ENCODE assay signal across 19 mouse cellular contexts in the genomic region with DNA sequence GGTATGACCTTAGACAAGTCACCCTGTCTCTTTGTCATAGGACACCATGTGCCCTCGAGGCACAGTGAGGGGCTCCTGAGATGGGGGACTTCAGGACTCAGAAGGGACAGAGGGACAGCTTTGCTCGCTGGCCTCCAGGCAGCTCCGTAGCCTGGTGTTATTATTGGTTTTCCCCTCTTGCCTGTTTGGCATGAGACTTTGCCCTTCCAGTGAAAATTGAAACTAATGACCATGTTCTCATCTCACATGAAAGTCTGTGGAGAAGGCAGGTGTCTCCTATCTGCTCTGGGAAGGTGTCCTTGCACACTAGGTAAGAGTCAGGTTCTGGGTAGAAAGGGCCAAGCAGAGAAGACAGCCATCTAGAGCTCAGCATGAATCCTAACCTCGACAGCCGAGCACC.
A peak's percentile ranks its signal among the peaks of the same experiment; 100 is the strongest.
DNase-seq lines count a peak whose midpoint lies in the region; ATAC-seq and TF ChIP-seq lines count a peak whose summit lies in the region.
"Had no signal": no experiment of that assay in that cellular context is flagged by ENCODE, and none has a peak within 500 bp of the region (broad histone marks: within the 10 kb centered on the region; RNA-seq: fewer than 3 reads in every experiment).

No protein-coding gene starts in this region.

- ATAC-seq in liver, embryonic 12.5 days, result no peak
- ATAC-seq in intestine, postnatal 0 days, result 0 out of 2 replicates have a peak, but pooled peaks have one; percentile 11
- ATAC-seq: activated CD4-positive, CD25-positive, alpha-beta regulatory T cell, adult 4 months; forebrain, embryonic 13.5 days; hindbrain, embryonic 16.5 days; inflammation-experienced regulatory T-cells, adult 6 months; Patski had no signal

- H3K9me3 ChIP-seq in liver, embryonic 12.5 days (replicated peaks), result no peaks in the 10 kb centered on the region
- H3K9me3 ChIP-seq in intestine, postnatal 0 days (ENCODE audit: control insufficient read depth), result no peaks in the 10 kb centered on the region
- H3K9me3 ChIP-seq: embryonic facial prominence, embryonic 13.5 days; forebrain, embryonic 13.5 days; hindbrain, embryonic 12.5 days had no signal

- intact Hi-C loops in gastrocnemius, adult 2 months (cut with DNase I), result loop anchor here (1.0 to 10.0 kb wide), 3 partner anchors 67 to 311 kb away; partner anchors contain the start of gene Vegfa

- TF ChIP-seq POLR2A in liver, adult 2 months (IDR thresholded peaks at IDR 0.05; ENCODE audit: extremely low read depth, insufficient read depth, low read length), result no peak

- no peak overlapping the region for H3K4me2 ChIP-seq in liver, embryonic 12.5 days
- no peak overlapping the region for H3K4me2 ChIP-seq in intestine, postnatal 0 days (replicated peaks; ENCODE audit: low read depth)
- H3K4me2 ChIP-seq: forebrain, embryonic 13.5 days; hindbrain, embryonic 12.5 days had no signal

- H3K36me3 ChIP-seq in liver, adult 2 months (ENCODE audit: control insufficient read depth, insufficient read depth, low read length), result no peaks in the 10 kb centered on the region
- no peaks in the 10 kb centered on the region for H3K36me3 ChIP-seq in liver, embryonic 12.5 days
- H3K36me3 ChIP-seq in intestine, postnatal 0 days (ENCODE audit: control insufficient read depth, insufficient read depth), result no peaks in the 10 kb centered on the region
- H3K36me3 ChIP-seq: embryonic facial prominence, embryonic 13.5 days; hindbrain, embryonic 12.5 days had no signal

- peaks cover 11% of the 10 kb centered on the region; the same call in 1 of the 2 replicates for H3K4me1 ChIP-seq in liver, adult 2 months (ENCODE audit: control insufficient read depth, insufficient read depth, low read length)
- H3K4me1 ChIP-seq in liver, embryonic 12.5 days, result no peaks in the 10 kb centered on the region
- 0 out of 2 replicates have a peak, but pooled peaks cover 4% of the 10 kb centered on the region for H3K4me1 ChIP-seq in intestine, postnatal 0 days (replicated peaks; ENCODE audit: control insufficient read depth, insufficient read depth, low read length)

- no peaks in the 10 kb centered on the region for H3K27me3 ChIP-seq in liver, adult 2 months (ENCODE audit: control insufficient read depth, insufficient read depth, low read length)
- H3K27me3 ChIP-seq in liver, embryonic 12.5 days (replicated peaks), result peaks cover 13% of the 10 kb centered on the region
- H3K27me3 ChIP-seq in intestine, postnatal 0 days (replicated peaks; ENCODE audit: control insufficient read depth, insufficient read depth, low read length), result 0 out of 2 replicates have a peak, but pooled peaks cover 3% of the 10 kb centered on the region
- H3K27me3 ChIP-seq: embryonic facial prominence, embryonic 13.5 days; forebrain, embryonic 13.5 days; hindbrain, embryonic 12.5 days; Patski had no signal

- TF ChIP-seq CTCF in gastrocnemius, adult 2 months (IDR thresholded peaks at IDR 0.05), result no peak; the same call in 1 of the 2 replicates
- TF ChIP-seq CTCF in liver, adult 2 months (IDR thresholded peaks at IDR 0.05; ENCODE audit: low read depth, low read length), result no peak
- TF ChIP-seq CTCF in intestine, postnatal 0 days (IDR thresholded peaks at IDR 0.05; ENCODE audit: low read depth), result no peak

- peak overlapping the region; percentile 96 for H3K27ac ChIP-seq in gastrocnemius, adult 2 months
- no peak overlapping the region for H3K27ac ChIP-seq in liver, adult 2 months (replicated peaks; ENCODE audit: insufficient read depth, low read depth, low read length)
- H3K27ac ChIP-seq in liver, embryonic 12.5 days, result no peak overlapping the region
- H3K27ac ChIP-seq in intestine, postnatal 0 days (ENCODE audit: low read depth, low read length), result no peak overlapping the region
- H3K27ac ChIP-seq: embryonic facial prominence, embryonic 13.5 days; forebrain, embryonic 13.5 days; hindbrain, embryonic 12.5 days had no signal

- H3K4me3 ChIP-seq in gastrocnemius, adult 2 months, result no peak overlapping the region
- no peak overlapping the region for H3K4me3 ChIP-seq in liver, adult 2 months (ENCODE audit: insufficient read depth, low read depth, low read length)
- no peak overlapping the region for H3K4me3 ChIP-seq in liver, embryonic 12.5 days
- H3K4me3 ChIP-seq in intestine, postnatal 0 days (ENCODE audit: low read depth, low read length), result no peak overlapping the region
- H3K4me3 ChIP-seq: embryonic facial prominence, embryonic 13.5 days; forebrain, embryonic 13.5 days; hindbrain, embryonic 12.5 days had no signal

- H3K79me2 ChIP-seq in liver, adult 2 months (ENCODE audit: control insufficient read depth, insufficient read depth, low read length), result no peaks in the 10 kb centered on the region

- no peak for DNase-seq in gastrocnemius, adult 2 months
- no peak for DNase-seq in gastrocnemius, postnatal 25 days
- peak; percentile 57 for DNase-seq in liver, adult 2 months (ENCODE audit: extremely low read depth, low read depth, low spot score)
- DNase-seq in frontal cortex, adult 2 months (ENCODE audit: extremely low spot score in 1 of 2, low spot score in 1 of 2), result no peak
- no peak for DNase-seq in right cerebral cortex, postnatal 36 days (ENCODE audit: low spot score in 2 of 2)
- DNase-seq: adrenal gland, postnatal 14 days; cerebellum, adult 18-20 months; cerebellum, adult 9-11 months; cerebellum, postnatal 36 days; heart, postnatal 10 days had no signal

- no peak overlapping the region for H3K9ac ChIP-seq in liver, adult 2 months (ENCODE audit: low read depth, low read length)
- H3K9ac ChIP-seq in liver, embryonic 12.5 days, result no peak overlapping the region
- H3K9ac ChIP-seq in intestine, postnatal 0 days (ENCODE audit: low read depth, low read length), result no peak overlapping the region
- H3K9ac ChIP-seq: embryonic facial prominence, embryonic 13.5 days; forebrain, embryonic 13.5 days; hindbrain, embryonic 12.5 days had no signal

- 34% methylated on average over 5 of the region's 5 CpGs for WGBS in liver, adult 2 months
- WGBS in liver, embryonic 12.5 days (ENCODE audit: insufficient replicate concordance), result 56% methylated on average over 5 of the region's 5 CpGs
- 67% methylated on average over 5 of the region's 5 CpGs for WGBS in intestine, postnatal 0 days
